Mouse (Mus musculus) G1E (cell line): ENCODE data around the gene H2-Eb2. TPM values are rescaled to one million over a fixed set of nuclear protein-coding genes. Genes with fewer than 3 reads are reported as not detected.

ENCODE experiments used
- ATAC-seq: 2 replicates; pipeline ENCODE4 v1.8.0; 2016; ENCODE audit warnings: mild to moderate bottlenecking; ENCODE audit not compliant: insufficient number of reproducible peaks, poor library complexity, low FRiP score, severe bottlenecking; ENCODE audit errors: extremely low read depth
- DNase-seq: peaks from one replicate; pipeline ENCODE4 v3.0.0; 2012; ENCODE audit warnings: low spot score
- H3K27me3 ChIP-seq: 2 replicates; pipeline ENCODE4 v1.6.1; 2012; ENCODE audit warnings: mild to moderate bottlenecking, low read length, inconsistent platforms; ENCODE audit not compliant: insufficient read depth
- H3K36me3 ChIP-seq: replicated peaks from 2 replicates; pipeline ENCODE3; 2012; ENCODE audit warnings: mild to moderate bottlenecking, inconsistent platforms
- H3K4me1 ChIP-seq: 2 replicates; pipeline ENCODE4 v1.6.1; 2012; ENCODE audit warnings: low read depth, low read length, inconsistent platforms, mixed read lengths; ENCODE audit not compliant: insufficient read depth
- H3K4me3 ChIP-seq: 2 replicates; pipeline ENCODE4 v1.5.1; 2012; ENCODE audit warnings: low read depth, mild to moderate bottlenecking, inconsistent platforms, low read length, moderate library complexity, mixed read lengths
- H3K9me3 ChIP-seq: replicated peaks from 2 replicates; pipeline ENCODE4 v1.6.1; 2012; ENCODE audit warnings: inconsistent platforms
- CTCF ChIP-seq: IDR thresholded peaks from 2 replicates; pipeline ENCODE4 v1.5.1; 2012; ENCODE audit warnings: low read depth, low read length, inconsistent platforms, mixed read lengths
- GATA1 ChIP-seq: IDR thresholded peaks from 2 replicates; pipeline ENCODE4 v1.6.1; 2012; ENCODE audit warnings: borderline replicate concordance, low read length, inconsistent platforms, mixed read lengths
- GATA2 ChIP-seq: IDR thresholded peaks from 2 replicates; pipeline ENCODE4 v1.6.1; 2012; ENCODE audit warnings: low read depth, low read length, inconsistent platforms, borderline replicate concordance
- POLR2AphosphoS5 ChIP-seq: IDR thresholded peaks from 2 replicates; pipeline ENCODE4 v1.6.1; 2012; ENCODE audit warnings: low read depth, low read length, inconsistent platforms; ENCODE audit not compliant: insufficient replicate concordance
- TAL1 ChIP-seq: conservative IDR thresholded peaks from 2 replicates; pipeline ENCODE4 v1.6.1; 2012; ENCODE audit warnings: low read depth, low read length, inconsistent platforms, mixed read lengths
- polyA plus RNA-seq: library from polyadenylated mRNA; stranded (reverse); fragments of >175 nt; gene quantifications from 2 replicates; pipeline ENCODE4 v1.2.3, GENCODE M21; 2012
- total RNA-seq, 2 experiments: library from RNA; stranded (forward) in 1 of 2; stranded (reverse) in 1 of 2; fragments of 200-1000 nt in 1 of 2; fragments of >200 nt in 1 of 2; fragmentation: Nextera tagmentation in 1 of 2; gene quantifications; 2 replicates each; pipeline ENCODE4 v1.2.3; 2014 to 2017

H2-Eb2 gene
- total and polyA plus RNA-seq, 3 experiments: 0.05 TPM; not detected in 2

DNA sequence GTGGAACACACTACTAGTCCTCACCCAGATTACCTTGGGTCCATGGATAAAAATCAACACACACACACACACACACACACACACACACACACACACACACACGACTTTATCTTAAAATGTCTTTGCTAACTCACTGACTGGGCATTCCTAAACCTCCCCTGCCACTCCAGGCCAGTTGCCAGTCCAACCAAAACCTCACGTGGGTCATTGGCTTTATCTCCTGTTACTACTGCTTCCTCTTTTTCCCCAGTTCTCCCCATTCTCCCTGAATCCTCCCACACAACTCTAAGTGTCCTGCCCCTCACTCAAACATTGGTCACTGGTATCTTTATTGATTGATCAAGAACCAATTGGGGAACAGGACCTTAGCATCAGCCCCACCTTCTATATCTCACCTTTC, 8.2 kb upstream of the H2-Eb2 start:
- no peak for ATAC-seq
- TF ChIP-seq GATA2: no peak
- no peak for TF ChIP-seq GATA1
- no peak for TF ChIP-seq POLR2AphosphoS5
- TF ChIP-seq CTCF: no peak
- no peak for TF ChIP-seq TAL1
- no peaks in the 10 kb centered on the region for H3K4me1 ChIP-seq

DNA sequence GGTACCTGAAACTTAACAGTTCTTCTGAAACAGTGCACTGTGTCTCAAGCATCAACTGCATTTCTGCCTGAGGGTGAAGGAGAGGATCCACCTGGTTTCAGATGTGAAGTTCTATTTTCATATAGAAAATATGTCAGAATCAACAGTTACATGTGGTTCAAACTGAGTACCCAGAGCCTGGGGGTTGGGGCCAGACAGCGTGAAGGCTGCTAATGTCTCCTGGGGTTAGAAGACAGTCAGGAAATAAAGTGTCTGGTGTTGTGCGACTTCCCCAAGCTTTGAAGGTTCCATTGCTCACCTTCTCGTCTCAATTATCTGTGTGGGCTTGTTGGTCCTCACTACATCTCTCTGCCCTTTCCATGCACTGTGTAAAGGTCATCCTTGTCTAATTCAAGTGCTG, 908 bp downstream of the H2-Eb2 start:
- TF ChIP-seq GATA2 (no peak), CTCF (no peak), GATA1 (no peak), POLR2AphosphoS5 (no peak), TAL1 (no peak)
- no peak for ATAC-seq
- Histone ChIP-seq H3K4me1 (no peaks in the 10 kb centered on the region), H3K27me3 (no peaks in the 10 kb centered on the region), H3K36me3 (no peaks in the 10 kb centered on the region), H3K4me3 (no peak overlapping the region), H3K9me3 (no peaks in the 10 kb centered on the region)
- no peak for DNase-seq

More for the DNA sequence above, 8.2 kb upstream of the H2-Eb2 start:
- peaks cover 11% of the 10 kb centered on the region for H3K27me3 ChIP-seq
- H3K36me3 ChIP-seq: no peaks in the 10 kb centered on the region
- H3K9me3 ChIP-seq: no peaks in the 10 kb centered on the region
- DNase-seq: no peak
- H3K4me3 ChIP-seq: no peak overlapping the region

DNA sequence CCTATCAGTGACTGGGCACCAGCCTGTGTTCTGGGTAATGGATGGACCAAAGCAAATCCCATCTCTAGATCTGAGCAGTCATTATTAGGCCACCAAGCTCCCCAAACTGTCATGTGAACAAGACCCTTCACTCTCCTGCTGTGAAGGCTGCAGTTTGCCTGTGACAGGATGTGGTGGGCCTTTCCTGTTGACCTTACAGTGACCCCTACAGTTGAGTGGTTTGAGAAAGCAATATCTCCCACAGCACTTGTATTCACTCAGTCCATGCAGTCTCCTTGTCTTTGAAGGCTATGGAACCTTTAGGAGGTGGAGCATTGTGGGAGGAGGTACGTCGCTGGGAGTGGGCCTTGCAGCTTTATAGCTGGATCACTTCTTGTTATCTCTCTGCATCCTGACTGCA, 4.3 kb downstream of the H2-Eb2 start:
- TF ChIP-seq POLR2AphosphoS5 (no peak), TAL1 (no peak), GATA2 (no peak), GATA1 (no peak)
- DNase-seq (no peak), ATAC-seq (no peak)
- H3K4me3 ChIP-seq: no peak overlapping the region
- H3K27me3 ChIP-seq: no peaks in the 10 kb centered on the region
- H3K36me3 ChIP-seq: no peaks in the 10 kb centered on the region
- H3K9me3 ChIP-seq: no peaks in the 10 kb centered on the region
- H3K4me1 ChIP-seq: no peaks in the 10 kb centered on the region

DNA sequence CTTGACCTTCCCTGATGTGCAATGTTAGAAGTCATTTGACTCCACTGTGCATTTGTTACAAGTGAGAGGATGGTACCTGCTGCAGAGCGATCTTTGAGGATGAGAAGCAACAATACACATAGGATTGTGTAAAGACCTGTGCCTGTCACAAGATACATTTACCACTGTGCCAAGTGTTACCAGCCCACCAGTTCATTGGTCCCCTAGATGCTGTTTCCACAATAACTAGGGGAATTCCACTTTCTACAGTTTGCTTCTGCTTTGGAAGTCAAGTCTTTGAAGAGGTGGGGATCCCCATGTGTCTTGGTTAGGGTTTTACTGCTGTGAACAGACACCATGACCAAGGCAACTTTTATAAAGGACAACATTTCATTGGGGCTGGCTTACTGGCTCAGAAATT, 5.7 kb downstream of the H2-Eb2 start:
- no peaks in the 10 kb centered on the region for H3K4me1 ChIP-seq
- no peak for DNase-seq
- H3K27me3 ChIP-seq: peaks cover 3% of the 10 kb centered on the region; the same call in 1 of the 2 replicates
- no peaks in the 10 kb centered on the region for H3K36me3 ChIP-seq
- ATAC-seq: no peak
- TF ChIP-seq TAL1: no peak
- TF ChIP-seq GATA1: no peak
- TF ChIP-seq GATA2: no peak
- TF ChIP-seq POLR2AphosphoS5: no peak
- TF ChIP-seq CTCF: no peak
- H3K4me3 ChIP-seq: no peak overlapping the region
- H3K9me3 ChIP-seq: no peaks in the 10 kb centered on the region

DNA sequence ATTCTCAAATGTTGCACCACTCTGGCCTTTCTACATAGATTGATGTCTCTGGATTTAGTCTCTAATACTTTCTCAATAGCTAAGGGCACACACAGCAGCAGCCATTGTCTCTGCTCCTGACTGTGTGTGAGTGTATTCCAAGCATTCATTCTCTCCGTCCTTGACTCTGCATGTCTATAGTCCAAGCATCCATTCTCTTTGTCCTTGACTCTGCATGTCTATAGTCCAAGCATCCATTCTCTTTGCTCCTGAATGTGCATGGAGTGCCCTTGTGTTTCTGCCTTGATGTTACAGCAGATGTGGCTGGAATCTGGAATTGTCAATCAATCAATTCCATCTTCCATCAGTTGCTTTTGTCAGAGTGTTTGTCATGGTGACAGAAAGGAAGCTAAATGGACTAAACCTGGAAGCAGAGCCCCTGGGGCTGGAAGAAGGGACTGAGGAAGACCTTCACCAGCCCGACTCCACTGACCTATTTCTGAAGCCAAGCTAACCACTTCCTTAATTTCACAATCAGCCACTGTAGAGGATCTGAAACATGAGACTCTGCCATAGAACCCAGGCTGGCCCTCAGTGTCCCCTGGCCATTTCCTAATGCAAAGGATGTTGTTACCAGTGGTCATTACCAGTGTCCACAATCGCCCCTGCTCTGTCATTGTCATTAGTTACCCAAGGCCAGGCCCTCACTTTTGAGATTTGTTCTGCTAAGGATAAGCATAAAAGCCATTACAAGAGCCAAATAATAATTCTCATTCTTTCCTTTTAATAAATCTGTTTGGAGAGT, 15.3 kb downstream of the H2-Eb2 start:
- peaks cover 4% of the 10 kb centered on the region; the same call in 1 of the 2 replicates for H3K27me3 ChIP-seq
- ATAC-seq (no peak), DNase-seq (no peak)
- H3K4me1 ChIP-seq: no peaks in the 10 kb centered on the region
- no peaks in the 10 kb centered on the region for H3K9me3 ChIP-seq
- H3K36me3 ChIP-seq: no peaks in the 10 kb centered on the region
- no peak overlapping the region for H3K4me3 ChIP-seq
- no peak for TF ChIP-seq TAL1
- TF ChIP-seq CTCF: no peak
- TF ChIP-seq GATA1: no peak
- no peak for TF ChIP-seq POLR2AphosphoS5

DNA sequence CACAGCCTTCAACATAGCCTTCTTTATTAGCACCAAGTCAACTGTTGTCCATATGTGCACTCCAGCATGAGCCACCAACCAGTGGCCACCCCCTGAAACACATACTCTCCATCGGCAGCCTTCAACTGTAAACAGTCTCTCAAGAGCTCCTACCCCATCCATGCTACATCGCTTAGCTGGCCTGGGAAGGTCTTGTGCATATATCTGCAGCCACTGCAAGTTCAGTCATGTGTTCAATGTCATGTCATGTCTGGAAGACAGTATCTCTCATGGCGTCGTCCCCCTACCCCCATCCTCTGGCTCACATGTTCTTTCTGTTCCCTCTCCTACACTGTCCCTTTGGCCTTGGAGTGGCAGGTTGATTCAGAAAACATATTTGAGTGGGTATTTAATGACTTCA, 19.4 kb downstream of the H2-Eb2 start:
- Histone ChIP-seq H3K4me1 (no peaks in the 10 kb centered on the region), H3K27me3 (no peaks in the 10 kb centered on the region; the same call in 1 of the 2 replicates), H3K9me3 (no peaks in the 10 kb centered on the region), H3K4me3 (no peak overlapping the region), H3K36me3 (no peaks in the 10 kb centered on the region)
- no peak for DNase-seq
- ATAC-seq: no peak
- TF ChIP-seq GATA2 (no peak), POLR2AphosphoS5 (no peak), GATA1 (no peak), TAL1 (no peak), CTCF (no peak)
